Mouse (Mus musculus): Measurements from ENCODE around the gene Tada3. TPM values are rescaled to one million over a fixed set of nuclear protein-coding genes. Genes with fewer than 3 reads are reported as not detected.
"Not testable (repeated sequence)": the region's sequence is repeated elsewhere in the genome, so short reads cannot be mapped to it uniquely, and the experiment has no call there.

Tada3 gene
- polyA plus RNA-seq, 1 experiment from 2014 or later, result 44.6 TPM

- Histone ChIP-seq H3K4me2 (ENCODE audit: low read depth, low read length) (peak overlapping the region; percentile 74), H3K4me1 (ENCODE audit: control insufficient read depth, insufficient read depth, low read length) (peaks cover 19% of the 10 kb centered on the region), H3K4me3 (ENCODE audit: low read depth, low read length) (peak overlapping the region; percentile 66), H3K36me3 (ENCODE audit: control insufficient read depth, insufficient read depth, low read length) (peaks cover 19% of the 10 kb centered on the region), H3K9me3 (ENCODE audit: control insufficient read depth, low read length) (no peaks in the 10 kb centered on the region), H3K27ac (replicated peaks; ENCODE audit: low read depth, low read length) (no peak overlapping the region; the same call in 1 of the 2 replicates), H3K27me3 (replicated peaks; ENCODE audit: control insufficient read depth, insufficient read depth, low read length) (no peaks in the 10 kb centered on the region), H3K9ac (ENCODE audit: low read depth, low read length) (peak overlapping the region; percentile 86; the same call in 1 of the 2 replicates)
- ATAC-seq (ENCODE audit: low read depth) (no peak), DNase-seq (ENCODE audit: low spot score) (peak; percentile 17)
- 48% methylated on average over 2 of the region's 2 CpGs for WGBS
Observed at GRCm38 (mm10) chr6:113344321-113344720, 33.4 kb downstream of the Tada3 start.

GRCm38 (mm10) chr6:113343177-113344092, 34.2 kb downstream of the Tada3 start, which contains the start of gene Camk1:
Camk1 (minus strand) TSS chr6:113343984.
- 15% methylated on average over 29 of the region's 32 CpGs for WGBS
- ATAC-seq (ENCODE audit: low read depth), result peak; percentile 89
- H3K36me3 ChIP-seq (ENCODE audit: control insufficient read depth, insufficient read depth, low read length), result peaks cover 27% of the 10 kb centered on the region
- H3K9ac ChIP-seq (ENCODE audit: low read depth, low read length), result peak within 1 kb of the TSS; percentile 86
- peaks cover 19% of the 10 kb centered on the region for H3K4me1 ChIP-seq (ENCODE audit: control insufficient read depth, insufficient read depth, low read length)
- no peaks in the 10 kb centered on the region for H3K27me3 ChIP-seq (replicated peaks; ENCODE audit: control insufficient read depth, insufficient read depth, low read length)
- no peaks in the 10 kb centered on the region for H3K9me3 ChIP-seq (ENCODE audit: control insufficient read depth, low read length)
- DNase-seq (ENCODE audit: low spot score), result peak; percentile 86
- H3K27ac ChIP-seq (replicated peaks; ENCODE audit: low read depth, low read length), result peak within 1 kb of the TSS; percentile 63
- peak within 1 kb of the TSS; percentile 66 for H3K4me3 ChIP-seq (ENCODE audit: low read depth, low read length)
- H3K4me2 ChIP-seq (ENCODE audit: low read depth, low read length), result peak within 1 kb of the TSS; percentile 74

GRCm38 (mm10) chr6:113342297-113342696, 35.4 kb downstream of the Tada3 start:
- Histone ChIP-seq H3K27ac (replicated peaks; ENCODE audit: low read depth, low read length) (no peak overlapping the region), H3K4me1 (ENCODE audit: control insufficient read depth, insufficient read depth, low read length) (peaks cover 19% of the 10 kb centered on the region), H3K9ac (ENCODE audit: low read depth, low read length) (peak overlapping the region; percentile 86; the same call in 1 of the 2 replicates), H3K27me3 (replicated peaks; ENCODE audit: control insufficient read depth, insufficient read depth, low read length) (no peaks in the 10 kb centered on the region), H3K4me2 (ENCODE audit: low read depth, low read length) (peak overlapping the region; percentile 74), H3K4me3 (ENCODE audit: low read depth, low read length) (no peak overlapping the region), H3K9me3 (ENCODE audit: control insufficient read depth, low read length) (no peaks in the 10 kb centered on the region), H3K36me3 (ENCODE audit: control insufficient read depth, insufficient read depth, low read length) (peaks cover 38% of the 10 kb centered on the region)
- DNase-seq (ENCODE audit: low spot score), result no peak
- no peak for ATAC-seq (ENCODE audit: low read depth)
- WGBS, result 26% methylated on average over 3 of the region's 7 CpGs

GRCm38 (mm10) chr6:113341574-113341973, 36.1 kb downstream of the Tada3 start:
- WGBS, result 89% methylated on average over 6 of the region's 6 CpGs

GRCm38 (mm10) chr6:113336852-113337620, 40.6 kb downstream of the Tada3 start:
- Histone ChIP-seq H3K9ac (ENCODE audit: low read depth, low read length) (no peak overlapping the region), H3K27me3 (replicated peaks; ENCODE audit: control insufficient read depth, insufficient read depth, low read length) (no peaks in the 10 kb centered on the region), H3K36me3 (ENCODE audit: control insufficient read depth, insufficient read depth, low read length) (peaks cover 84% of the 10 kb centered on the region), H3K27ac (replicated peaks; ENCODE audit: low read depth, low read length) (no peak overlapping the region), H3K4me1 (ENCODE audit: control insufficient read depth, insufficient read depth, low read length) (peaks cover 5% of the 10 kb centered on the region; the same call in 1 of the 2 replicates), H3K4me3 (ENCODE audit: low read depth, low read length) (no peak overlapping the region), H3K4me2 (ENCODE audit: low read depth, low read length) (no peak overlapping the region), H3K9me3 (ENCODE audit: control insufficient read depth, low read length) (no peaks in the 10 kb centered on the region)
- DNase-seq (ENCODE audit: low spot score), result no peak
- ATAC-seq (ENCODE audit: low read depth), result no peak
- WGBS, result 72% methylated on average over 8 of the region's 8 CpGs

More at GRCm38 (mm10) chr6:113341574-113341973, 36.1 kb downstream of the Tada3 start:
- Histone ChIP-seq H3K27me3 (replicated peaks; ENCODE audit: control insufficient read depth, insufficient read depth, low read length) (no peaks in the 10 kb centered on the region), H3K4me1 (ENCODE audit: control insufficient read depth, insufficient read depth, low read length) (peaks cover 19% of the 10 kb centered on the region), H3K4me2 (ENCODE audit: low read depth, low read length) (peak overlapping the region; percentile 3; the same call in 1 of the 2 replicates), H3K27ac (replicated peaks; ENCODE audit: low read depth, low read length) (no peak overlapping the region), H3K9ac (ENCODE audit: low read depth, low read length) (peak overlapping the region; percentile 15; the same call in 1 of the 2 replicates), H3K36me3 (ENCODE audit: control insufficient read depth, insufficient read depth, low read length) (peaks cover 43% of the 10 kb centered on the region), H3K9me3 (ENCODE audit: control insufficient read depth, low read length) (no peaks in the 10 kb centered on the region), H3K4me3 (ENCODE audit: low read depth, low read length) (no peak overlapping the region)
- ATAC-seq (ENCODE audit: low read depth), result no peak
- DNase-seq (ENCODE audit: low spot score), result no peak

- 83% methylated on average over 5 of the region's 6 CpGs for WGBS
- H3K4me1 ChIP-seq (ENCODE audit: control insufficient read depth, insufficient read depth, low read length), result no peaks in the 10 kb centered on the region
- no peak for ATAC-seq (ENCODE audit: low read depth)
- H3K9ac ChIP-seq (ENCODE audit: low read depth, low read length), result no peak overlapping the region
- H3K4me3 ChIP-seq (ENCODE audit: low read depth, low read length), result no peak overlapping the region
- H3K9me3 ChIP-seq (ENCODE audit: control insufficient read depth, low read length), result no peaks in the 10 kb centered on the region
- no peak overlapping the region for H3K27ac ChIP-seq (replicated peaks; ENCODE audit: low read depth, low read length)
- DNase-seq (ENCODE audit: low spot score), result no peak
- H3K36me3 ChIP-seq (ENCODE audit: control insufficient read depth, insufficient read depth, low read length), result peaks cover 63% of the 10 kb centered on the region
- no peak overlapping the region for H3K4me2 ChIP-seq (ENCODE audit: low read depth, low read length)
- no peaks in the 10 kb centered on the region for H3K27me3 ChIP-seq (replicated peaks; ENCODE audit: control insufficient read depth, insufficient read depth, low read length)
Observed at GRCm38 (mm10) chr6:113334216-113334615, 43.5 kb downstream of the Tada3 start.

- peak; percentile 69; the same call in 1 of the 2 replicates for ATAC-seq (ENCODE audit: low read depth)
- 79% methylated on average over 14 of the region's 14 CpGs for WGBS
Observed at GRCm38 (mm10) chr6:113333137-113333950, 44.3 kb downstream of the Tada3 start.

GRCm38 (mm10) chr6:113332734-113333133, 44.9 kb downstream of the Tada3 start:
- H3K4me2 ChIP-seq (ENCODE audit: low read depth, low read length); ATAC-seq (ENCODE audit: low read depth); H3K9me3 ChIP-seq (ENCODE audit: control insufficient read depth, low read length); H3K4me1 ChIP-seq (ENCODE audit: control insufficient read depth, insufficient read depth, low read length); H3K27me3 ChIP-seq (replicated peaks; ENCODE audit: control insufficient read depth, insufficient read depth, low read length); H3K9ac ChIP-seq (ENCODE audit: low read depth, low read length); H3K27ac ChIP-seq (replicated peaks; ENCODE audit: low read depth, low read length); H3K4me3 ChIP-seq (ENCODE audit: low read depth, low read length); DNase-seq (ENCODE audit: low spot score): not testable (repeated sequence)
- 72% methylated on average over 6 of the region's 6 CpGs for WGBS
- peaks cover 50% of the 10 kb centered on the region for H3K36me3 ChIP-seq (ENCODE audit: control insufficient read depth, insufficient read depth, low read length)

More at GRCm38 (mm10) chr6:113333137-113333950, 44.3 kb downstream of the Tada3 start:
- H3K4me1 ChIP-seq (ENCODE audit: control insufficient read depth, insufficient read depth, low read length), result no peaks in the 10 kb centered on the region
- H3K4me3 ChIP-seq (ENCODE audit: low read depth, low read length), result no peak overlapping the region
- H3K9me3 ChIP-seq (ENCODE audit: control insufficient read depth, low read length), result no peaks in the 10 kb centered on the region
- no peaks in the 10 kb centered on the region for H3K27me3 ChIP-seq (replicated peaks; ENCODE audit: control insufficient read depth, insufficient read depth, low read length)
- no peak overlapping the region for H3K4me2 ChIP-seq (ENCODE audit: low read depth, low read length)
- peak; percentile 80 for DNase-seq (ENCODE audit: low spot score)
- H3K36me3 ChIP-seq (ENCODE audit: control insufficient read depth, insufficient read depth, low read length), result peaks cover 55% of the 10 kb centered on the region
- no peak overlapping the region; the same call in 1 of the 2 replicates for H3K27ac ChIP-seq (replicated peaks; ENCODE audit: low read depth, low read length)
- no peak overlapping the region for H3K9ac ChIP-seq (ENCODE audit: low read depth, low read length)
